Mouse (Mus musculus) mouse embryonic stem cell (cell line): ENCODE results near the gene Stoml1.

Experiments used
- in situ Hi-C, 2 experiments: fragments of 300-500 bp; cut with MboI; formaldehyde crosslinking; loops; 1 replicate in 1 of 2; 3 replicates in 1 of 2; pipeline ENCODE4 v1.14.3; 2019 to 2020; ENCODE audit warnings: low sequenced_read_pairs in 2 of 2, low pct_unique_long_range_greater_than_20kb in 1 of 2, mixed read lengths in 1 of 2; ENCODE audit not compliant: unreplicated experiment in 1 of 2

Stoml1 gene

GRCm38 (mm10) chr9:58253033-58253804 is at the start of gene Stoml1:
Gene Stoml1, plus strand, starts transcription at chr9:58253164.
- in situ Hi-C loops = loop anchor here in 1 of 2 experiments (25.0 kb wide), 1 partner anchor 741 kb away; the partner anchor contains the start of genes Cox5a and Rpp25

DNA sequence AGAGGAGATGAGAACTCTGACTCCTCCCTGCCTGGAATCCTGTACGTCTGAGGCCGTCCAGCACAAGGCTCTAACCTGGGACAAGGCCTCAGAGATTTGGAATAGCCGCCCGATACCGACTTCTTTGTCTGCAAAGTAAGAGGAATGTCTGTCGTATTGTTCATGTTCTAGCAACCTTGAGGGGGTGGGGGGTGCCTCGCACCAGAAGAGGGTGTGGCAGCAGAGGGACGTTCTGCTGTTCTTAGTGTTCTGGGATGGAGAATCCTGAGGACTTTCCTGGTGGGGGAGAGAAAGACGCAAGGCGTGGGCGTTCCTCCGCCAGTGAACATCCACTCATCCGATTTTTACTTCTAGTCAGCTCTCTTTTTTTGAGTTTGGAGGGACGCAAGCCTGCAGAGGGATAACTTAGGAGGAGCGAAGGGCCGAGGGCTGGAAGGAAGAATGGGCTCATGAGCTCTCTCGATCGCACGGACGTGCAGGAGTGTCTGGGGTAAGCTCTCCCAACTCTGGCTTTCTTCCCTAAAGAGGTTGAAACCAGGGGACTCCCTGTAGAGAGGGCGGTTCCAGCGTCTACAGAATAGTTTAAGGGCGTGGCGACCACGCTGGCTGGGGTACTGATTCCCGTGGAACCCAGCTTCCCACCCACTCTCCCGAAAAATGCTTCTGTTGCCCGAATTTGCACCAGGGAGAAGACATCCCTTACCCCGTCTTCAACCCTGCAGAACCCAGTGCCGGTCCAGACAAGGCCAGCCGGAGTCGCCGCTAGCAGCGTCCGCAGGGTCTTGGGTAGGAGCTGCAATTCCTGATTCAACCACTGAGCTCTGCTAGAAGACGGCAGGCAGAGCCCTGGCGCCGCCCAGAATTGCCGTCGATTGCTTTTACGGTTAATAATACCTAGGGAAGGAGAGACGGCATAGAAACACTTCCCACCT is 49.2 kb upstream of the Stoml1 start, which contains the start of the genes Islr and Islr2:
Gene Islr, minus strand, starts transcription at position 791 of the 932 bp plus-strand sequence.
Gene Islr2, minus strand, starts transcription at position 804 of the 932 bp plus-strand sequence.
- in situ Hi-C loops = loop anchor here (5.0 kb wide), 2 partner anchors 151 to 166 kb away; no protein-coding TSS in a partner anchor

DNA sequence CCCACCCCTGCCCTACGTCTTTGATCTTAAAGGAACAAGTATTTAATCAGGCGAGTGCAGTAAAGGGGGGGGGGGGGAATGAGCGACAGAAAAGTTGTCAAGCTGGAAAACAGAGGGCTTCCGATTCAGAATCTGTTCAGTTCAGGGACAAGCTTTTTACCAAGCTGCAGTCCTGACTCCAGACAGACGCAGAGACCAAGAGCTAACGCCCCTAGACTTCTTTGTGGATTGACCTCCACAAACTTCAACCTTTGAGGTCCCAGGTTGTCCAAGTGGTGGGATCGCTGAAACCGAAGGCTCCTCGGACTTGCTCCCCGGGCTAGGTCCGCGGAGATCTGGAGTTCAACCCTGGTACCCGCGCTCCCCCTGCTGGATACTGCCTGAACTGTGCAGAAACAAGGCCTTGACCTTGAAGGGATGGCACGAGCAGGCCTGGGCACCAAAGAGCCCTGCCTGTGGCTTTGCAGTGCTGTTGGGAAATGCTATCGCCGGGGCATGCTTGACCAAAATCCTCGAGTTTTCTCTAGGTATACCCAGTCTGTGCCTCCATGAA is 48.4 kb upstream of the Stoml1 start:
- in situ Hi-C loops = loop anchor here (5.0 kb wide), 2 partner anchors 152 to 167 kb away; no protein-coding TSS in a partner anchor

GRCm38 (mm10) chr9:58206013-58206412 is 47.0 kb upstream of the Stoml1 start:
- in situ Hi-C loops = no loop called here

DNA sequence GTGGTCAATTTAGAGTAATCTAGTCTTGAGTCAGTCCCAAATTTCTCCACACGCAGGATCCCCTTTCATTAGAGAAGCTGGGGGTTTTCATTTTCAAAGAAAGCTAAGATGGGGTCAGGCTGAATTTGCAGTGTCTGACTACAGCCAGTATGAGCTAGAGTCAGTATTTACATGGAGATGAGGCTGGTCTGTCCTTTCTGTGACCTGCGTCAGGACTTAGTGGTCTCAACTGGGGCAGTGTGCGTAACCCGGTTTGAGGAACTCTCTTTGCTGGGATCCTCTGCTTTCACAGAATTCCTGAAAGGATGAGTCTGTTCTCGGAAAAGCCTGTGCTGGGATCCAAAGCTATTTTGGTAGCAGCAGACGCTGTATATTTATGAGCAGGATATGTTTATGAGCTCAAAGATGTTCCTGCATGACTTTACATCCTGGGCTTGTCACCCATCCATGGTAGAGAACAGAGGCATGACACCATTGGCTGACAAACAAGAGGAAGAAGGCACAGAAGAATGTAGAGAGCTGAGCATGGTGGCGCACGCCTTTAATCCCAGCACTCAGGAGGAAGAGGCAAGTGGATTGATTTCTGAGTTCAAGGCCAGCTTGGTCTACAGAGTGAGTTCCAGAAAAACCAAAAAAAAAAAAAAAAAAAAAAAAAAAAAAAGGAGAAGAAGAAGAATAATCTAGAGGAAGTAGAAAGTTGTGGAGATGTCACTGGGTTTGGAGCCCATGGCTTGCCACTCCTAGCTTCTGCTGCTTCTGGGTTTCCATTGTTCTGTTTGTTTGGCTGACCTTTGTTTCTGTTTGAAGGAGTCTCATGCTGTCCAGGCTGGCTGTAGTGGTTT is 43.3 kb upstream of the Stoml1 start:
- in situ Hi-C loops = no loop called here

GRCm38 (mm10) chr9:58210304-58210627 is 42.7 kb upstream of the Stoml1 start:
- in situ Hi-C loops = no loop called here

DNA sequence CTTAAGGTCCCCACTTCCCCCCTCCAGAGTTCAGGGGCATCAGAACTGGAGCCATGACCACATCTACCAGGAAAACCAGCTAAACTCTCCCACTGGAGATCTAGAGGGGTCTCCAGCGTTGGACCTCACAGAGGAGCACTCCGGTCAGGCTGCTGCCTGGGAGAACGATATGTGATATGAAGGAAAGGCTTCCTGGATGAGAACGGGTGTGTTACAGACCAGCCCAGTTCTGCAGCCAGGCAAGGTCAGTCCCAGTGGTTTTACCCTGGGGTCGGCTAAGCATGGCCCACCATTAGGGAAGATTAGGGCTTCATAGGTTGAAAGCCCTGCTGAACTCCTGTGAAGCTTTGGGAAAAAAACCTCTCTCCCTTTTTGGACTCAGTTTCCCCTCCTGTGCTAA is 39.6 kb upstream of the Stoml1 start:
- in situ Hi-C loops = no loop called here

DNA sequence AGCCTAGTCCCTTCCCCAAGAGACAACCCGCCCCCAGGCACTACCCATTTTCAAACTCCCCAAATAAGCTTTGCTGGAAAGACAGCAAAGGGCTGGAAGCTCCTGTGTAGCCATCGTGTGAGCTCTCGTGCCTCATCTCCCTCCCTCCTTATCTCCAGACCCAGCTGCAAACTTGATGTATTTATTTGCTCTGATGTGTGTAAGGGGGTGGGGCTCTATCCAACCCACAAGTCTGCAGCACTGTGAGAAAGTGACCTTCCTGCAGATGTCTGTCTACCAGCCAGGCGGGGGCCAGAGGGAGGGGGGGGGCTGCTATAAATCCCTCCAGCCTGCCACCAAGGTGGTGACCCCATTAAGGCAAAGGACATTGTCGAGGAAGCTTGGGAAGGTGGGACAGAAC is 39.1 kb upstream of the Stoml1 start:
- in situ Hi-C loops = no loop called here

DNA sequence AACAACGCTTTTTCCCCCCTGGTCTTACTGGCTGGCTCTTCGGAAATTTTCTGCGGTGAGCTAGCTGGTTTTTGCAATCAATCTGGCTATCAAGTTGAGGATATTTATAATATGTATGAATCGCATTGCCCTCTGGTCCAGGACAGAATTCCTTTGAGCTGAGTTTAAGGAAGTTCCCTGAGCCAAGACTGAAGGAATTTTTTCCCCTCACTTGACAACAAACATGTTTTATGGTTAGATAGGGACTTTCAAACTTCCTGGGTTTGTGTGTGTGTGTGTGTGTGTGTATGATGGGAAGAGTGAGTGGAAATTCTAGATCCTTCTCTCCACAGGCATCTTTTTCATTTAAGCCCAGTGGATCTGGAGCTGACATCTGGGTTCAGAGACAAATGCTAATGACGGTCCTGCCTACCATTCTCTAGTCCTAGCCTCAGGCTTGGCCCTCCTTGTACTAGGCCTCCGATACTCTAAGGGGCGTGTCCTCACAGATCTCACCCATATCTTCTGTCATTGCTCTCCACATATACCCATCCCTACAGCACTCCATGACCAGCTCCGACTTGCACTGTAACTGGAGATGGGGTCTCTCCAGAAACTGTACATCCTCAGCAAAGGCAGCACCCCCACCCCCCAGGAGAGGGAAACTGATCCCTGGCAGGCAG is 38.3 kb upstream of the Stoml1 start:
- in situ Hi-C loops = no loop called here

GRCm38 (mm10) chr9:58216402-58216801 is 36.6 kb upstream of the Stoml1 start:
- in situ Hi-C loops = no loop called here

DNA sequence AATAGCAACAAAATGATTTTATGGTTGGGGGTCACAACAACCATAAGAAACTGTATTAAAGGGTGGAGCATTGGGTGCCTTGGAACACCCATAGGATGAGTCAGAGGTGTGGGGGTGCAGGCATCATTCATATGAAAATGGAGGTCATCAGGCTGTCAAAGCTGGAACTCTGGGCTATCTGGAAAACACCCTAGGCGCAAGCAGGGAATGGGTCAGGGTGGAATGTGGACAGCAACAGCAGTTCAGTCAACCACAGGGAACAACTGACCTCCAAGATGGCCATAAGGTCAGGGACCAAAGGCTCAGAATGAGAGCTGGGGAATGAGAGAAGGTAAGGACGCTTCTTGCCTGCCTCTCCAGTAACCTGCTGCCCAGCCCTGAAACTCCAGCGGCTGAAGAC is 34.4 kb upstream of the Stoml1 start:
- in situ Hi-C loops = no loop called here

- in situ Hi-C loops = no loop called here
These were observed 32.6 kb upstream of the Stoml1 start for GRCm38 (mm10) chr9:58220218-58220903.

- in situ Hi-C loops = no loop called here
These were observed 28.6 kb upstream of the Stoml1 start for GRCm38 (mm10) chr9:58224356-58224755.

DNA sequence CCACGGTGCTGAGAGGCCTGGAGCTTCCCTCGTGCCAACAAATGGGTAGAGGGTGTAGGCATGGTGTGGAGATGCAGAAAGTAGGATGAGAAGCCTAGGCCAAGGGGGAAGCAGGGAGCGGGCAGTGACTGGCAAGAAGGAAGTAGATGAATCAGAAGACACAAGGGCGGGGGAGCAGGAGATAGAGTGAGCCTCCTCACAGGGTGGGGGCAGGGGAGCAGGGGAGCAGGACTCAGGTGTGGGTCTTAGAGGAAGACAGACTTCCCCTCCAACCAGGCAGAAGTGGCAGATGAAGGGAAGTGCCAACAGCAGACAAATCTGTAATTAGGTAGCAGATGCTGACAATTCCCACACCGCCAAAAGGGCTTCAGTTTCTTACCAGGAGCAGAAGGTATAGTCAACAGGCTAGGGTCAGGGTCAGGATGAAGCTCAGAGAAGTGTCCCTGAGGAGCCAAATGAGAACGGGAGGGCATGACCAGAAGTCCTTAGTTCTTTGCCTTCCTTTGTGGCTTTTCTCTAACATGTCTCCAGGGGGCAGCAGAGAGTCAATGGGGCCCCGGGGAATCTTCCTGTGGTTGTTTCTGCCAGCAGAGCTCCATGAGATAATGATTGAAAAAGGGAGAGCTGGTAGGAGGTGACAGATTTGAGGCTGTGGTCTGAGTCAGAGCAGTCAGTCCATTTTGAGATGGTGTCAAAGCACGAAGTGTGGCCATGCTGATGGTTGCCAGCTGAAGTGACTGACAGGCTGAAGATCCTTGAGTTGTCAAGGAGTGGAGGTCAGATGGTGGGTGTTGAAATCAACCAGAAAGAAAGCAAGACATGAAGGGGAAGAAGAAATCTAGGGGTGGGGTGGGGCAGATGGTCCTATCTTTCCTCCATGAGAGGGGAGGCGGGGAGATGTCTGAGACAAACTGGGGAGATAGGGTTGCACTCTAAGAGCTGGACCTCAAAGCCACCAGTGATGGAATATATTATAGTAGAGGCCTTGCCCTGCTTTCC is 26.8 kb upstream of the Stoml1 start:
- in situ Hi-C loops = no loop called here

- in situ Hi-C loops = no loop called here
These were observed 24.0 kb upstream of the Stoml1 start for GRCm38 (mm10) chr9:58228777-58229466.

DNA sequence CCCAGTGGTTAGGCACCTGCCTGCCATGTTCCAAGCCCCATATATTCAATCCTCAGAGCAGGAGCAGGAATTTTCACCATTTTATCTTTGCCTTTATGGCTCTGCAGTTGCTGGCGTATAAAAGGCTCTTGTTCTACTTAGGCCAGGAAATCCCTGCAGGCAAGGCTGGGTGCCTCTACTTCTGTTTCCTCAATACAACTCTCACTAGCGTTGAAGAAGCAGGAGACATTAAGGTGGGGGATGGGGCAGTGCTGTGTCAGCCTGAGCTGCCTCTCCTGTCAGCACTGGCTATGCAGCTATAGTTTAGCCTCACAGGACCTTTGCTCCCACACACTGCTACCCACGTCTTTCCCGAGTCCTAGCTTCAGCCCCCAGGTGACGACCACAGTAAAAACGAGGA is 21.2 kb upstream of the Stoml1 start:
- in situ Hi-C loops = no loop called here
